Mouse (Mus musculus): ENCODE results near the gene Xpo4.

GRCm38 (mm10) chr14:57679958-57680535 lies 14.8 kb upstream of the Xpo4 start:
- TF ChIP-seq CTCF (IDR thresholded peaks at IDR 0.05; ENCODE audit: insufficient read depth, low read depth, low read length) (no peak), POLR2A (IDR thresholded peaks at IDR 0.05; ENCODE audit: insufficient read depth, low read depth, low read length) (no peak)
